Mouse (Mus musculus) CH12.LX (cell line): Measurements from ENCODE around the gene Vps4b. TPM values are rescaled to one million over a fixed set of nuclear protein-coding genes. Genes with fewer than 3 reads are reported as not detected.

ENCODE experiments used
- DNase-seq: peaks from one replicate; pipeline ENCODE4 v3.0.0-alpha.2; 2013; ENCODE audit errors: extremely low read depth
- H3K27ac ChIP-seq: 2 replicates; pipeline ENCODE4 v1.5.1; 2012; ENCODE audit warnings: low read depth, mild to moderate bottlenecking, control low read depth, moderate library complexity; ENCODE audit not compliant: insufficient read depth
- H3K27me3 ChIP-seq: replicated peaks from 2 replicates; pipeline ENCODE3; 2012; ENCODE audit warnings: inconsistent platforms
- H3K36me3 ChIP-seq, 2 experiments: replicated peaks in 1 of 2; 2 replicates each; pipeline versions ENCODE3 to v1.6.1; 2012; ENCODE audit warnings: inconsistent platforms in 1 of 2, low read length in 1 of 2, mild to moderate bottlenecking in 1 of 2, mixed read lengths in 1 of 2, moderate library complexity in 1 of 2; ENCODE audit not compliant: control insufficient read depth in 1 of 2, insufficient read depth in 1 of 2
- H3K4me1 ChIP-seq, 2 experiments: 2 replicates each; pipeline ENCODE4 v1.6.1; 2012; ENCODE audit warnings: inconsistent platforms in 1 of 2, moderate library complexity in 1 of 2; ENCODE audit not compliant: insufficient read depth in 2 of 2, control insufficient read depth in 1 of 2
- H3K4me2 ChIP-seq: 2 replicates; pipeline ENCODE4 v1.6.1; 2012; ENCODE audit warnings: low read depth, mild to moderate bottlenecking, control low read depth; ENCODE audit not compliant: poor library complexity, insufficient read depth, severe bottlenecking
- H3K4me3 ChIP-seq, 3 experiments: fragments of 150-350 bp in 1 of 3; sonication (generic) in 1 of 3; replicated peaks in 1 of 3; 2 replicates each; pipeline versions ENCODE3 to v1.5.1; 2011 to 2012; ENCODE audit warnings: low read depth in 2 of 3, low read length in 2 of 3, mild to moderate bottlenecking in 2 of 3, moderate library complexity in 2 of 3, control low read depth in 1 of 3, improper control_type of control experiment in 1 of 3, inconsistent platforms in 1 of 3, mixed read lengths in 1 of 3; ENCODE audit not compliant: poor library complexity in 1 of 3
- H3K79me2 ChIP-seq: replicated peaks from 2 replicates; pipeline ENCODE4 v1.6.1; 2012; ENCODE audit warnings: mild to moderate bottlenecking, moderate library complexity; ENCODE audit not compliant: control insufficient read depth, poor library complexity, insufficient read depth, severe bottlenecking; ENCODE audit errors: extremely low read depth
- H3K9ac ChIP-seq: 2 replicates; pipeline ENCODE4 v1.6.1; 2012; ENCODE audit warnings: low read depth, mild to moderate bottlenecking, control low read depth, moderate library complexity; ENCODE audit not compliant: insufficient read depth
- H3K9me3 ChIP-seq: replicated peaks from 2 replicates; pipeline ENCODE3; 2012; ENCODE audit warnings: low read length, inconsistent platforms, mixed read lengths
- BHLHE40 ChIP-seq: IDR thresholded peaks from 2 replicates; pipeline ENCODE4 v1.6.1; 2011; ENCODE audit warnings: mild to moderate bottlenecking, low read depth, low read length, improper control_type of control experiment
- CHD1 ChIP-seq: IDR thresholded peaks from 2 replicates; pipeline ENCODE4 v1.6.1; 2012; ENCODE audit warnings: low read depth, low read length, improper control_type of control experiment, inconsistent platforms
- CHD2 ChIP-seq: IDR thresholded peaks from 2 replicates; pipeline ENCODE4 v1.6.1; 2011; ENCODE audit warnings: low read length, improper control_type of control experiment
- CTCF ChIP-seq, 2 experiments: IDR thresholded peaks in 1 of 2; conservative IDR thresholded peaks in 1 of 2; 2 replicates each; pipeline ENCODE4 v1.5.1; 2011 to 2012; ENCODE audit warnings: low read depth in 2 of 2, low read length in 2 of 2, improper control_type of control experiment in 1 of 2, inconsistent platforms in 1 of 2, mild to moderate bottlenecking in 1 of 2, moderate library complexity in 1 of 2
- E2F4 ChIP-seq: IDR thresholded peaks from 2 replicates; pipeline ENCODE4 v1.6.1; 2011; ENCODE audit warnings: low read depth, low read length, improper control_type of control experiment; ENCODE audit not compliant: insufficient replicate concordance
- ELF1 ChIP-seq: IDR thresholded peaks from 2 replicates; pipeline ENCODE4 v1.6.1; 2014; ENCODE audit warnings: low read depth, mild to moderate bottlenecking, inconsistent platforms, low read length, improper control_type of control experiment
- EP300 ChIP-seq: IDR thresholded peaks from 2 replicates; pipeline ENCODE4 v1.6.1; 2011; ENCODE audit warnings: low read length, improper control_type of control experiment
- ETS1 ChIP-seq: conservative IDR thresholded peaks from 2 replicates; pipeline ENCODE4 v1.6.1; 2012; ENCODE audit warnings: low read depth, mild to moderate bottlenecking, inconsistent platforms, low read length, improper control_type of control experiment, moderate library complexity
- GABPA ChIP-seq: IDR thresholded peaks from 2 replicates; pipeline ENCODE4 v1.6.1; 2012; ENCODE audit warnings: low read depth, low read length, improper control_type of control experiment, inconsistent platforms; ENCODE audit not compliant: insufficient replicate concordance
- HCFC1 ChIP-seq: IDR thresholded peaks from 2 replicates; pipeline ENCODE4 v1.6.1; 2012; ENCODE audit warnings: low read depth, mild to moderate bottlenecking, inconsistent platforms, low read length, improper control_type of control experiment
- IRF4 ChIP-seq: IDR thresholded peaks from 2 replicates; pipeline ENCODE4 v1.6.1; 2014; ENCODE audit warnings: low read depth, mild to moderate bottlenecking, inconsistent platforms, low read length, improper control_type of control experiment
- JUN ChIP-seq: IDR thresholded peaks from 2 replicates; pipeline ENCODE4 v1.6.1; 2011; ENCODE audit warnings: low read depth, mild to moderate bottlenecking, low read length, improper control_type of control experiment, moderate library complexity; ENCODE audit not compliant: insufficient read depth
- JUND ChIP-seq: conservative IDR thresholded peaks from 2 replicates; pipeline ENCODE4 v1.6.1; 2011; ENCODE audit warnings: low read depth, low read length, improper control_type of control experiment
- KAT2A ChIP-seq: IDR thresholded peaks from 2 replicates; pipeline ENCODE4 v1.6.1; 2012; ENCODE audit warnings: low read length, improper control_type of control experiment, inconsistent platforms; ENCODE audit not compliant: insufficient replicate concordance
- MAFK ChIP-seq: IDR thresholded peaks from 2 replicates; pipeline ENCODE4 v1.6.1; 2011; ENCODE audit warnings: low read length, improper control_type of control experiment; ENCODE audit not compliant: insufficient replicate concordance
- MAX ChIP-seq: IDR thresholded peaks from 2 replicates; pipeline ENCODE4 v1.6.1; 2011; ENCODE audit warnings: low read length, improper control_type of control experiment
- MAZ ChIP-seq: IDR thresholded peaks from 2 replicates; pipeline ENCODE4 v1.6.1; 2012; ENCODE audit warnings: low read depth, mild to moderate bottlenecking, inconsistent platforms, low read length, improper control_type of control experiment, moderate library complexity
- MEF2A ChIP-seq: IDR thresholded peaks from 2 replicates; pipeline ENCODE4 v1.6.1; 2014; ENCODE audit warnings: low read depth, mild to moderate bottlenecking, inconsistent platforms, low read length, improper control_type of control experiment, borderline replicate concordance
- MXI1 ChIP-seq: IDR thresholded peaks from 2 replicates; pipeline ENCODE4 v1.6.1; 2011; ENCODE audit warnings: mild to moderate bottlenecking, low read depth, low read length, improper control_type of control experiment
- MYC ChIP-seq: IDR thresholded peaks from 2 replicates; pipeline ENCODE4 v1.6.1; 2011; ENCODE audit warnings: low read depth, mild to moderate bottlenecking, improper control_type of control experiment, low read length
- NELFE ChIP-seq: IDR thresholded peaks from 2 replicates; pipeline ENCODE4 v1.6.1; 2011; ENCODE audit warnings: low read depth, low read length, improper control_type of control experiment
- NRF1 ChIP-seq: IDR thresholded peaks from 2 replicates; pipeline ENCODE4 v1.6.1; 2014; ENCODE audit warnings: low read depth, mild to moderate bottlenecking, inconsistent platforms, low read length, improper control_type of control experiment, moderate library complexity
- PAX5 ChIP-seq: IDR thresholded peaks from 2 replicates; pipeline ENCODE4 v1.6.1; 2012; ENCODE audit warnings: low read length, inconsistent platforms, mixed read lengths
- POLR2A ChIP-seq: IDR thresholded peaks from 2 replicates; pipeline ENCODE4 v1.6.1; 2011; ENCODE audit warnings: low read depth, mild to moderate bottlenecking, improper control_type of control experiment, low read length
- POLR2AphosphoS2 ChIP-seq: IDR thresholded peaks from 2 replicates; pipeline ENCODE4 v1.6.1; 2011; ENCODE audit warnings: low read depth, low read length, improper control_type of control experiment
- RAD21 ChIP-seq: IDR thresholded peaks from 2 replicates; pipeline ENCODE4 v1.6.1; 2011; ENCODE audit warnings: low read depth, mild to moderate bottlenecking, low read length, improper control_type of control experiment, moderate library complexity
- RCOR1 ChIP-seq: conservative IDR thresholded peaks from 2 replicates; pipeline ENCODE4 v1.6.1; 2012; ENCODE audit warnings: low read depth, mild to moderate bottlenecking, inconsistent platforms, low read length, improper control_type of control experiment
- SIN3A ChIP-seq: IDR thresholded peaks from 2 replicates; pipeline ENCODE4 v1.6.1; 2012; ENCODE audit warnings: low read length, improper control_type of control experiment, inconsistent platforms
- SMC3 ChIP-seq: IDR thresholded peaks from 2 replicates; pipeline ENCODE4 v1.6.1; 2011; ENCODE audit warnings: low read depth, low read length, improper control_type of control experiment
- TBP ChIP-seq: conservative IDR thresholded peaks from 2 replicates; pipeline ENCODE4 v1.6.1; 2011; ENCODE audit warnings: low read depth, low read length, improper control_type of control experiment
- TCF12 ChIP-seq: IDR thresholded peaks from 2 replicates; pipeline ENCODE4 v1.6.1; 2014; ENCODE audit warnings: low read depth, mild to moderate bottlenecking, inconsistent platforms, low read length, improper control_type of control experiment
- UBTF ChIP-seq: IDR thresholded peaks from 2 replicates; pipeline ENCODE4 v1.6.1; 2012; ENCODE audit warnings: low read depth, mild to moderate bottlenecking, inconsistent platforms, low read length, improper control_type of control experiment, moderate library complexity
- USF1 ChIP-seq: IDR thresholded peaks from 2 replicates; pipeline ENCODE4 v1.6.1; 2014; ENCODE audit warnings: low read depth, mild to moderate bottlenecking, inconsistent platforms, low read length, improper control_type of control experiment
- USF2 ChIP-seq: conservative IDR thresholded peaks from 2 replicates; pipeline ENCODE4 v1.6.1; 2011; ENCODE audit warnings: low read depth, low read length, improper control_type of control experiment
- ZC3H11A ChIP-seq: IDR thresholded peaks from 2 replicates; pipeline ENCODE4 v1.6.1; 2012; ENCODE audit warnings: low read depth, mild to moderate bottlenecking, inconsistent platforms, low read length, improper control_type of control experiment
- ZKSCAN1 ChIP-seq: IDR thresholded peaks from 2 replicates; pipeline ENCODE4 v1.6.1; 2012; ENCODE audit warnings: low read depth, inconsistent platforms, low read length, improper control_type of control experiment, borderline replicate concordance
- ZMIZ1 ChIP-seq: IDR thresholded peaks from 2 replicates; pipeline ENCODE4 v1.6.1; 2012; ENCODE audit warnings: low read depth, mild to moderate bottlenecking, inconsistent platforms, low read length, improper control_type of control experiment
- ZNF384 ChIP-seq: IDR thresholded peaks from 2 replicates; pipeline ENCODE4 v1.6.1; 2012; ENCODE audit warnings: low read depth, low read length, improper control_type of control experiment, inconsistent platforms
- dilution Hi-C: fragments of 300-500 bp; cut with MboI; formaldehyde crosslinking; loops from 2 replicates; pipeline ENCODE4 v1.14.3; 2020; ENCODE audit warnings: low sequenced_read_pairs; ENCODE audit not compliant: extremely low pct_unique_long_range_greater_than_20kb, extremely low pct_ligation_motif_present
- in situ Hi-C: fragments of 300-500 bp; cut with MboI; formaldehyde crosslinking; loops from 3 replicates; pipeline ENCODE4 v1.14.3; 2019; ENCODE audit warnings: low sequenced_read_pairs, low pct_ligation_motif_present, low pct_unique_long_range_greater_than_20kb, mixed read lengths
- polyA plus RNA-seq: library from polyadenylated mRNA; unstranded; fragments of >175 nt; gene quantifications from 2 replicates; pipeline ENCODE4 v1.2.1, GENCODE M21; 2012; ENCODE audit warnings: low read depth; ENCODE audit not compliant: insufficient read length
- total RNA-seq, 2 experiments: library from RNA; depleted of rRNA; stranded (reverse); fragments of 300-350 nt in 1 of 2; fragments of >200 nt in 1 of 2; gene quantifications; 2 replicates each; pipeline ENCODE4 v1.2.3; 2012 to 2014

Vps4b gene
- total RNA-seq (2012; rRNA removed) (42.0 and 48.5 TPM in 2 replicates), total RNA-seq (2014; rRNA removed) (51.4 and 56.3 TPM in 2 replicates), polyA plus RNA-seq (92.0 and 101 TPM in 2 replicates)

GRCm38 (mm10) chr1:106796542-106796924 lies at the start of gene Vps4b:
Gene Vps4b (minus strand): TSS chr1:106796728.
- dilution Hi-C loops, result no loop called here

DNA sequence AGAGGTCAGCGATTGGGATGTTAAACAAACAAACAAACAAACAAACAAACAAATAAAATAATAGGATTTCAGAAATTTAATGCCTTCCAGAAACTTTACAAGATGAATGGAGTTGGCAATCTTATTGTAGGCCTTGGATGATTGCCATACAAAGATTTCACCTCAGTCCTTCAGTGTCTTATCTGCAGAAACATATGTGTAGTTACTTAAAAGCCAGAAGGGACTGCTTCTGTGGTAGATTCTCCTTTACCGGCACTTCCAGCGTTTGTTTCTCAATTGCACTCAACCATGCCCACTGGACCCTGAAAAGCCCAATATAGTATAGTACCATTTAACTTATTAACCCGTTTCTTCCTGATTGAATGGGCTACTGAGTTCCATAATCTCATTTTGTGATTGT lies 32.3 kb upstream of the Vps4b start:
- dilution Hi-C loops (no loop called here), in situ Hi-C loops (no loop called here)
- TF ChIP-seq SMC3 (no peak), CHD1 (no peak), ETS1 (no peak), RAD21 (no peak), MYC (no peak), KAT2A (no peak), ZMIZ1 (no peak), HCFC1 (no peak)
- H3K27me3 ChIP-seq, result peaks cover 10% of the 10 kb centered on the region
- no peak overlapping the region for H3K9ac ChIP-seq
- H3K4me1 ChIP-seq, result no peaks in the 10 kb centered on the region
- no peak overlapping the region for H3K4me3 ChIP-seq
- H3K79me2 ChIP-seq, result no peaks in the 10 kb centered on the region
- H3K9me3 ChIP-seq, result no peaks in the 10 kb centered on the region
- DNase-seq, result no peak
- no peak overlapping the region for H3K4me2 ChIP-seq
- H3K27ac ChIP-seq, result no peak overlapping the region
- no peaks in the 10 kb centered on the region for H3K36me3 ChIP-seq

More at GRCm38 (mm10) chr1:106796542-106796924, at the start of gene Vps4b:
- DNase-seq, result peak; percentile 98
- peaks cover 3 to 14% of the 10 kb centered on the region in 2 experiments for H3K36me3 ChIP-seq
- H3K27ac ChIP-seq, result 0 out of 2 replicates have a peak within 1 kb of the TSS, but pooled peaks have one; percentile 7
- H3K79me2 ChIP-seq, result peaks cover 42% of the 10 kb centered on the region
- peak within 1 kb of the TSS; percentile 84 for H3K4me2 ChIP-seq
- in situ Hi-C loops, result no loop called here
- peak within 1 kb of the TSS; percentile 88 for H3K9ac ChIP-seq
- H3K27me3 ChIP-seq, result no peaks in the 10 kb centered on the region
- TF ChIP-seq ZNF384 (no peak), RCOR1 (no peak), MXI1 (peak; percentile 99), PAX5 (no peak), USF2 (no peak), MAFK (no peak), JUND (peak; percentile 64), SIN3A (peak; percentile 96), HCFC1 (peak; percentile 93), NRF1 (peak; percentile 72), BHLHE40 (peak; percentile 72), KAT2A (peak; percentile 90), ETS1 (0 out of 2 replicates have a peak, but pooled peaks have one; percentile 26), ELF1 (peak; percentile 99), ZC3H11A (no peak), MEF2A (no peak), ZKSCAN1 (no peak), MAX (peak; percentile 91), IRF4 (peak; percentile 57), GABPA (no peak), POLR2AphosphoS2 (peak; percentile 96), CHD2 (peak; percentile 99), ZMIZ1 (no peak), CHD1 (no peak; the same call in 1 of the 2 replicates), RAD21 (no peak), NELFE (peak; percentile 96), EP300 (no peak), CTCF (conservative IDR thresholded peaks at IDR 0.05 in 1 of 2, IDR thresholded peaks at IDR 0.05 in 1 of 2; ENCODE audit: low read depth in 2 of 2, low read length in 2 of 2) (no peak), MYC (peak; percentile 98), UBTF (no peak), TCF12 (peak; percentile 93), TBP (peak; percentile 97), E2F4 (no peak; the same call in 1 of the 2 replicates), POLR2A (peak; percentile 93), USF1 (no peak), SMC3 (no peak), JUN (no peak), MAZ (no peak)
- peak within 1 kb of the TSS; percentile 73 to 96 (median 90) for H3K4me3 ChIP-seq
- peaks cover 4 to 35% of the 10 kb centered on the region in 2 experiments for H3K4me1 ChIP-seq
- H3K9me3 ChIP-seq, result no peaks in the 10 kb centered on the region
